16 mouse cellular contexts compared by ENCODE assay signal in the genomic region with DNA sequence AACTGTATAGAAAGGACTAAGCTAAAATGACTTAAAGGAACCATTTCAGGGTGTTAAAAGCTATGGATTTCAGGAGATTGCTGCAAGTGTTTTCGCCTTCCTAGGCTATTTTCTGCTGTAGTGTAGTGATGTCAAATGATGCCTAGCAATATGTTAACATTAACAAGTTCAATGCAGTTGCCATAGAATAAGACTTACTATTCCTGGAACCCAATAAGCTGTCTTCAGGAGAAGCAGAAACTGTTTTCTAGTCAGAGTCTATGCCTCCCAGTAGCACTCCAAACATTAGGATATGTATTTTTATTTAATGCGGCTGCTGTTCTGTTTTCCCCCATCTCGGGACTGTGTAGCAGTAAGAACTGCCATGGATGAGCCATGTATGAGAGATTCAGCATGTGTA.
DNase-seq lines count a peak whose midpoint lies in the region; ATAC-seq and TF ChIP-seq lines count a peak whose summit lies in the region.
"Had no signal": no experiment of that assay in that cellular context is flagged by ENCODE, and none has a peak within 500 bp of the region (broad histone marks: within the 10 kb centered on the region; RNA-seq: fewer than 3 reads in every experiment).

No protein-coding gene starts in this region.

- peak; percentile 66 for ATAC-seq in forebrain, postnatal 0 days
- ATAC-seq in midbrain, embryonic 13.5 days: no peak
- ATAC-seq: liver, embryonic 12.5 days had no signal

- H3K4me3 ChIP-seq in embryonic facial prominence, embryonic 10.5 days: no peak overlapping the region
- H3K4me3 ChIP-seq in forebrain, postnatal 0 days (ENCODE audit: low read depth, low read length): no peak overlapping the region
- no peak overlapping the region for H3K4me3 ChIP-seq in midbrain, embryonic 13.5 days (replicated peaks)
- H3K4me3 ChIP-seq: liver, embryonic 12.5 days; neural tube, embryonic 12.5 days had no signal

- no peaks in the 10 kb centered on the region for H3K27me3 ChIP-seq in embryonic facial prominence, embryonic 10.5 days (replicated peaks; ENCODE audit: low read depth, poor library complexity, severe bottlenecking)
- no peaks in the 10 kb centered on the region for H3K27me3 ChIP-seq in forebrain, postnatal 0 days (ENCODE audit: insufficient read depth, low read length)
- no peaks in the 10 kb centered on the region for H3K27me3 ChIP-seq in midbrain, embryonic 13.5 days
- H3K27me3 ChIP-seq: liver, embryonic 12.5 days; neural tube, embryonic 12.5 days had no signal

- H3K4me1 ChIP-seq in embryonic facial prominence, embryonic 10.5 days: peaks cover 14% of the 10 kb centered on the region
- H3K4me1 ChIP-seq in forebrain, postnatal 0 days (ENCODE audit: insufficient read depth): peaks cover 15% of the 10 kb centered on the region
- H3K4me1 ChIP-seq in midbrain, embryonic 13.5 days (replicated peaks): peaks cover 23% of the 10 kb centered on the region
- H3K4me1 ChIP-seq: liver, embryonic 12.5 days had no signal

- WGBS in embryonic facial prominence, embryonic 10.5 days: 91% methylated on average over 3 of the region's 3 CpGs
- WGBS in forebrain, postnatal 0 days: 50% methylated on average over 3 of the region's 3 CpGs
- WGBS in midbrain, embryonic 13.5 days: 86% methylated on average over 3 of the region's 3 CpGs

- no peak for TF ChIP-seq CTCF in forebrain, postnatal 0 days (IDR thresholded peaks at IDR 0.05; ENCODE audit: low read depth)

- peak; percentile 39 for DNase-seq in brain, adult 2 months (ENCODE audit: low read depth, low spot score)
- DNase-seq in embryonic facial prominence, embryonic 10.5 days (ENCODE audit: low spot score): no peak
- DNase-seq in forebrain, postnatal 0 days: peak; percentile 41
- DNase-seq in kidney, adult 8-10 months: no peak
- DNase-seq in layer of hippocampus, adult 9-10 months (ENCODE audit: low spot score): no peak
- no peak for DNase-seq in retina, embryonic 14.5 days (ENCODE audit: low spot score)
- DNase-seq: adrenal gland, postnatal 36 days; cerebellum, adult 8-10 months; gastrocnemius, postnatal 36 days; lung, embryonic 14.5 days; lung, postnatal 4 days; thymus, adult 2 months had no signal

- no peaks in the 10 kb centered on the region for H3K9me3 ChIP-seq in embryonic facial prominence, embryonic 10.5 days
- H3K9me3 ChIP-seq in forebrain, postnatal 0 days (ENCODE audit: low read length): no peaks in the 10 kb centered on the region
- no peaks in the 10 kb centered on the region for H3K9me3 ChIP-seq in midbrain, embryonic 13.5 days
- H3K9me3 ChIP-seq: G1E; liver, embryonic 12.5 days; neural tube, embryonic 12.5 days had no signal

- H3K27ac ChIP-seq in embryonic facial prominence, embryonic 10.5 days (replicated peaks): 0 out of 2 replicates have a peak overlapping the region, but pooled peaks have one; percentile 57
- H3K27ac ChIP-seq in forebrain, postnatal 0 days (ENCODE audit: low read depth, low read length): peak overlapping the region; percentile 52; the same call in 1 of the 2 replicates
- peak overlapping the region; percentile 90 for H3K27ac ChIP-seq in midbrain, embryonic 13.5 days
- H3K27ac ChIP-seq: liver, embryonic 12.5 days; neural tube, embryonic 12.5 days had no signal

- H3K9ac ChIP-seq in forebrain, postnatal 0 days: no peak overlapping the region
- H3K9ac ChIP-seq in midbrain, embryonic 13.5 days (replicated peaks): no peak overlapping the region
- H3K9ac ChIP-seq: liver, embryonic 12.5 days; lung, embryonic 14.5 days; neural tube, embryonic 12.5 days had no signal

- H3K4me2 ChIP-seq in forebrain, postnatal 0 days (ENCODE audit: low read depth): no peak overlapping the region
- no peak overlapping the region for H3K4me2 ChIP-seq in midbrain, embryonic 13.5 days (replicated peaks)
- H3K4me2 ChIP-seq: liver, embryonic 12.5 days; lung, embryonic 14.5 days had no signal

- no peaks in the 10 kb centered on the region for H3K36me3 ChIP-seq in embryonic facial prominence, embryonic 10.5 days (replicated peaks)
- no peaks in the 10 kb centered on the region for H3K36me3 ChIP-seq in forebrain, postnatal 0 days (ENCODE audit: insufficient read depth)
- H3K36me3 ChIP-seq in midbrain, embryonic 13.5 days: no peaks in the 10 kb centered on the region
- H3K36me3 ChIP-seq: G1E; liver, embryonic 12.5 days; neural tube, embryonic 12.5 days had no signal

Comparison
In these comparisons a context has a peak if more than half of its experiments do, and no peak if none do; other contexts are left out.
1. DNase-seq: peak in brain, adult 2 months (single experiment) and forebrain, postnatal 0 days (single experiment); none in embryonic facial prominence, embryonic 10.5 days (single experiment), kidney, adult 8-10 months (0 of 2), layer of hippocampus, adult 9-10 months (single experiment) and retina, embryonic 14.5 days (single experiment).
2. Peak in every context shown above with its lines, with median percentiles within 50 percentile points of each other: H3K27ac ChIP-seq.